Mouse (Mus musculus) hindbrain, embryonic 12.5 days (tissue): ENCODE data around the gene Fhl2. TPM values are rescaled to one million over a fixed set of nuclear protein-coding genes. Genes with fewer than 3 reads are reported as not detected.

Source experiments
- ATAC-seq: fragments of 200-750 bp; cut with Nextera tagmentation; 2 replicates; pipeline ENCODE4 v1.8.0; 2017; ENCODE audit warnings: moderate TSS enrichment; ENCODE audit not compliant: low FRiP score
- H3K27ac ChIP-seq: fragments of 300-500 bp; sonication (generic); 2 replicates; pipeline ENCODE4 v1.5.1; 2016; ENCODE audit warnings: mild to moderate bottlenecking
- H3K27me3 ChIP-seq: fragments of 300-500 bp; sonication (generic); 2 replicates; pipeline ENCODE4 v1.6.1; 2016; ENCODE audit warnings: mild to moderate bottlenecking
- H3K36me3 ChIP-seq: fragments of 300-500 bp; sonication (generic); 2 replicates; pipeline ENCODE4 v1.6.1; 2016; ENCODE audit warnings: mild to moderate bottlenecking
- H3K4me1 ChIP-seq: fragments of 300-500 bp; sonication (generic); 2 replicates; pipeline ENCODE4 v1.6.1; 2016
- H3K4me2 ChIP-seq: fragments of 300-500 bp; sonication (generic); replicated peaks from 2 replicates; pipeline ENCODE4 v1.6.1; 2016; ENCODE audit warnings: mild to moderate bottlenecking
- H3K4me3 ChIP-seq: fragments of 300-500 bp; sonication (generic); 2 replicates; pipeline ENCODE4 v1.5.1; 2016; ENCODE audit warnings: mild to moderate bottlenecking
- H3K9ac ChIP-seq: fragments of 300-500 bp; sonication (generic); 2 replicates; pipeline ENCODE4 v1.6.1; 2016; ENCODE audit warnings: mild to moderate bottlenecking, moderate library complexity
- H3K9me3 ChIP-seq: fragments of 300-500 bp; sonication (generic); replicated peaks from 2 replicates; pipeline ENCODE4 v1.6.1; 2016; ENCODE audit warnings: mild to moderate bottlenecking
- WGBS: fragments of 180-500 bp; shearing (Covaris S2); methylation state at CpG from one replicate; pipeline ENCODE4 v1.1.7; 2016; 5-methylcytosine and 5-hydroxymethylcytosine counted together
- polyA plus RNA-seq: library from polyadenylated mRNA; unstranded; fragments of >200 nt; fragmentation: Nextera tagmentation; extraction: Ambion mirVana; gene quantifications from 2 replicates; pipeline ENCODE4 v1.2.1, GENCODE M21; 2016

The Fhl2 gene
- polyA plus RNA-seq, 1 experiment from 2014 or later: 11.8 TPM

- Histone ChIP-seq H3K4me2 (peak overlapping the region; percentile 59), H3K9ac (peak overlapping the region; percentile 59), H3K9me3 (no peaks in the 10 kb centered on the region), H3K36me3 (no peaks in the 10 kb centered on the region), H3K27me3 (no peaks in the 10 kb centered on the region), H3K4me3 (peak overlapping the region; percentile 46), H3K27ac (peak overlapping the region; percentile 4; the same call in 1 of the 2 replicates), H3K4me1 (peaks cover 13% of the 10 kb centered on the region)
- peak; percentile 95 for ATAC-seq
- 5% methylated on average over 61 of the region's 61 CpGs for WGBS
These were observed 33.0 kb downstream of the Fhl2 start for GRCm38 (mm10) chr1:43163467-43164418.

- 5% methylated on average over 4 of the region's 6 CpGs for WGBS
- H3K4me1 ChIP-seq: peaks cover 13% of the 10 kb centered on the region
- no peaks in the 10 kb centered on the region for H3K27me3 ChIP-seq
- no peak overlapping the region for H3K27ac ChIP-seq
- peak overlapping the region; percentile 46 for H3K4me3 ChIP-seq
- no peaks in the 10 kb centered on the region for H3K36me3 ChIP-seq
- ATAC-seq: peak; percentile 48
- H3K4me2 ChIP-seq: peak overlapping the region; percentile 59
- peak overlapping the region; percentile 59 for H3K9ac ChIP-seq
- no peaks in the 10 kb centered on the region for H3K9me3 ChIP-seq
These were observed 33.7 kb downstream of the Fhl2 start for GRCm38 (mm10) chr1:43163084-43163466.

DNA sequence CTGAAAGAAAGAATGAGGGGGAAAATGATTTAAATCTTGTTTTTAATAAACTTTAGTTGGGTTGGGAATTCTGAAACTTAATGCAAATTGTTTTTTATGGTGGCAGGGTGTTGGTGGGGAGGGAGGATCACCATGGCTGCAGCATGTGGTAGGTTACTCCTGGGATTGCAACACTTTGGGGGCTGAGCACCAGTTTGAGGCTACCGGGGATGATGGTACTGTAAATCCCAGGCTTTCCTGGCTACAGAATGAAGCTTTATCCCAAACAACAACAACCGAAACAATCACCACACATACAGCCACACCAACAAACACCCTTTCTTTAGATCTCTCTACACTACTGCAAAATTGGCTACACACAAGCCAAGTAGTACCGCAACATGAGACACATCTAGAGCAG, 34.4 kb downstream of the Fhl2 start:
- H3K4me3 ChIP-seq: no peak overlapping the region

DNA sequence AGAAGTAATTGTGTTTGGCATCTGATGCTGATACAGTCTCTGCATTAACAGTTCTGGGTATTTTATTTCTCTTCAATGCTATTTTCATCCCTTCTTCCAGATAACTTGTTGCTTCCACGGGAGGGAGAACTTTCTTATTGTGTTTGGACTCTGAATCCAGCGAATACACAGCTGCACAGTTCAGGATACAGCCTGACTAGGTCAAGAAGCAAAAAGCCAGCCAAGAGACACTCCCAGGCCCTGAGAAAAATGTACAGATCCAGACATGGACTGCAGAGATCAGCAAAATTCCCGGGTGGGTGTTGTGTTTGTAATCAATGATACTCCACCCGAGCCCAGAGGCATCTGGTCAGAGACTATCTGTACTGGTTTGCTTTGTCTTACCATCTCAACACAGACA, 37.4 kb downstream of the Fhl2 start:
- peaks cover 13% of the 10 kb centered on the region for H3K4me1 ChIP-seq
- H3K9ac ChIP-seq: no peak overlapping the region
- no peak for ATAC-seq
- no peak overlapping the region for H3K4me2 ChIP-seq
- H3K27me3 ChIP-seq: no peaks in the 10 kb centered on the region
- 71% methylated on average over 4 of the region's 4 CpGs for WGBS
- H3K36me3 ChIP-seq: no peaks in the 10 kb centered on the region
- H3K27ac ChIP-seq: no peak overlapping the region
- no peaks in the 10 kb centered on the region for H3K9me3 ChIP-seq
- no peak overlapping the region for H3K4me3 ChIP-seq

More for the DNA sequence above, 34.4 kb downstream of the Fhl2 start:
- Histone ChIP-seq H3K36me3 (no peaks in the 10 kb centered on the region), H3K27me3 (no peaks in the 10 kb centered on the region), H3K9ac (no peak overlapping the region), H3K4me2 (peak overlapping the region; percentile 59; the same call in 1 of the 2 replicates), H3K27ac (no peak overlapping the region), H3K9me3 (no peaks in the 10 kb centered on the region), H3K4me1 (peaks cover 13% of the 10 kb centered on the region)
- whole genome bisulfite sequencing: 91% methylated on average over 3 of the region's 3 CpGs
- no peak for ATAC-seq

DNA sequence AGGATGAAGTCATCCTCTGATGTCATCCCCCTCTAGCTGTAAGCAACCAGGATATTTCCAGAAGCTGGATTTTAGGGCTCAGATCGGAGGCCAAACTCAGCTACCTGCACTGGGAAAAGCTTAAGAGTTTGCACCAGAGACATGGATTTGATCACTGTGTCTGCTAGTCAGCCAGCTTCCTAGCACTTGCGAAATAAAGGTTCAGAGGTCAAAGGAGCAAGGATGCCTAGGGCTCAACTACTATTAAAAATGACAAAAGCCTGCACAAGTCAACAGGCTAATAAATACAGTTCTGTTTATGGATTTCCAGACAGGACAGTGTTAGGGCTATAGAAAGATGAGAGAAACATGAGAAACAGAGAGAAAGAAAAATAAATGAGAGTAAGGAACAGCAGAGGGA, 38.9 kb downstream of the Fhl2 start:
- H3K27ac ChIP-seq: no peak overlapping the region
- H3K4me2 ChIP-seq: no peak overlapping the region
- H3K27me3 ChIP-seq: no peaks in the 10 kb centered on the region
- no peak overlapping the region for H3K4me3 ChIP-seq
- 89% methylated on average over 2 of the region's 2 CpGs for WGBS
- H3K9me3 ChIP-seq: no peaks in the 10 kb centered on the region
- H3K36me3 ChIP-seq: no peaks in the 10 kb centered on the region
- peaks cover 6% of the 10 kb centered on the region for H3K4me1 ChIP-seq
- ATAC-seq: no peak
- no peak overlapping the region for H3K9ac ChIP-seq

- WGBS: 80% methylated on average over 2 of the region's 2 CpGs
These were observed 42.3 kb downstream of the Fhl2 start for GRCm38 (mm10) chr1:43154491-43154890.

DNA sequence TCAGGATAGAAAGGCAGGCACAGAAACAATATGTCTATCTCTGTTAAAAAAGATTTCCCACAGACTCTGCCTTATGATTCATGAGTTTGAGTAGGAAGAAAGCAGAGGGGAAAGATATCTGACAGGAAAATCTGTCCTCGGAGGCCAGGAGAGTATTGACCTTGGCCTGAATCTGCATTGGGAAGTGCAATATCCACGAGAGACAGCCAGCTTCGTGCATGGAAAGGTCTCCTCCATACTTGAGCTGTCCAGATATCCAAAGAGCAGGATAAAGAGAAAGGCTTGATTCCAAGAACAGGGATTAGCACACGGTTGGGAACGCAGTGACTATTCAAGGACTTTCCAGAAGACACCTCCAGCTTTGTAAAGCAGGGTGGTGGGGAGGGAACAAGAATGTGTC, 43.2 kb downstream of the Fhl2 start:
- no peak overlapping the region for H3K4me3 ChIP-seq
- ATAC-seq: no peak
- H3K27ac ChIP-seq: no peak overlapping the region
- no peaks in the 10 kb centered on the region for H3K36me3 ChIP-seq
- no peaks in the 10 kb centered on the region for H3K9me3 ChIP-seq
- H3K4me1 ChIP-seq: no peaks in the 10 kb centered on the region
- no peak overlapping the region for H3K9ac ChIP-seq
- 89% methylated on average over 5 of the region's 5 CpGs for WGBS
- H3K4me2 ChIP-seq: no peak overlapping the region
- no peaks in the 10 kb centered on the region for H3K27me3 ChIP-seq

More at GRCm38 (mm10) chr1:43154491-43154890, 42.3 kb downstream of the Fhl2 start:
- Histone ChIP-seq H3K9ac (no peak overlapping the region), H3K4me2 (no peak overlapping the region), H3K27me3 (no peaks in the 10 kb centered on the region), H3K27ac (no peak overlapping the region), H3K9me3 (no peaks in the 10 kb centered on the region), H3K4me3 (no peak overlapping the region), H3K36me3 (no peaks in the 10 kb centered on the region), H3K4me1 (peaks cover 2% of the 10 kb centered on the region; the same call in 1 of the 2 replicates)
- no peak for ATAC-seq

DNA sequence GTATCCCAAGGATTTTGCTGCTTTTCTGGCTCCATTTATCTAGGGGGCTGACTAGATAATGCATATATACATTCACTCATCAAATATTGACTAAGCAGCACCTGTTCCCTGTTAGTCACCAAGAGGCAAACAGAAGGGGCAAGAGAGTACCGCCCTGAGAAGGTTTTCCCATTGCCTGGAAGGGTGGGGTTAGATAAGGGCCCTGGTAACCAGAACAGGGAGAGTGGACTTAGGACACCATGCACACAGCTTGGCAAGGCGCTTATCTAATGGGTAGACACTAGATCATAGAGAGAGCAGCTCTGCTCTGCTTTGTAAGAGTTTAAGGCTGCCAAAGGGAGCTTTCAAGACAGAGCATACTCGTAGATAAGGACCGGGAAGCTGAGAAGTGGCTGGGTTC, 44.2 kb downstream of the Fhl2 start:
- no peaks in the 10 kb centered on the region for H3K4me1 ChIP-seq
- H3K4me2 ChIP-seq: no peak overlapping the region
- H3K4me3 ChIP-seq: no peak overlapping the region
- H3K9ac ChIP-seq: no peak overlapping the region
- H3K27me3 ChIP-seq: no peaks in the 10 kb centered on the region
- no peaks in the 10 kb centered on the region for H3K9me3 ChIP-seq
- no peak overlapping the region for H3K27ac ChIP-seq
- no peak for ATAC-seq
- WGBS: 86% methylated on average over 4 of the region's 4 CpGs
- H3K36me3 ChIP-seq: no peaks in the 10 kb centered on the region

GRCm38 (mm10) chr1:43150225-43150624, 46.6 kb downstream of the Fhl2 start:
- 81% methylated on average over 3 of the region's 3 CpGs for WGBS
- no peak overlapping the region for H3K27ac ChIP-seq
- no peak for ATAC-seq

DNA sequence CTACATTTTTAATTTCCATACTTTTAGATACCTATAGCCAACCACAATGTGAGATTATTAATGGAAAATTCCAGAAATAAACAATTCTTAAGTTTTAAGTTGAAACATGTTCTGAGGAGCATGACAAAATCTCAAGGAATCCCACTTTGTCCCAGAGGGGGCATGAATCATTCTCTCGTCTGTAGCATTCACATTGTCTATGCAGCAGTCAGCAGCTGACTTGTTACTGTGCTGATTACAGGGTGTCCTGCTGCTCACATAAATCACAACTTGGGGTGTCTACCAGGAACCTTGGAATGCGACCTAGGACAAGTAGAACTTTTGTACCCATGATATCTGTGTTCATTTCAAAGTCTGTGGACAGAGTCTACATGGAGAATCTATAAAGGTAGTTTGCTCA, 49.3 kb downstream of the Fhl2 start:
- no peak overlapping the region for H3K27ac ChIP-seq
- no peak overlapping the region for H3K4me2 ChIP-seq
- ATAC-seq: no peak
- no peaks in the 10 kb centered on the region for H3K36me3 ChIP-seq
- no peak overlapping the region for H3K4me3 ChIP-seq
- H3K9ac ChIP-seq: no peak overlapping the region
- WGBS: 71% methylated on average over 2 of the region's 2 CpGs
- no peaks in the 10 kb centered on the region for H3K4me1 ChIP-seq
- H3K9me3 ChIP-seq: no peaks in the 10 kb centered on the region
- no peaks in the 10 kb centered on the region for H3K27me3 ChIP-seq

More at GRCm38 (mm10) chr1:43150225-43150624, 46.6 kb downstream of the Fhl2 start:
- no peaks in the 10 kb centered on the region for H3K4me1 ChIP-seq
- no peak overlapping the region for H3K4me2 ChIP-seq
- H3K27me3 ChIP-seq: no peaks in the 10 kb centered on the region
- no peaks in the 10 kb centered on the region for H3K36me3 ChIP-seq
- H3K9ac ChIP-seq: no peak overlapping the region
- no peak overlapping the region for H3K4me3 ChIP-seq
- no peaks in the 10 kb centered on the region for H3K9me3 ChIP-seq

DNA sequence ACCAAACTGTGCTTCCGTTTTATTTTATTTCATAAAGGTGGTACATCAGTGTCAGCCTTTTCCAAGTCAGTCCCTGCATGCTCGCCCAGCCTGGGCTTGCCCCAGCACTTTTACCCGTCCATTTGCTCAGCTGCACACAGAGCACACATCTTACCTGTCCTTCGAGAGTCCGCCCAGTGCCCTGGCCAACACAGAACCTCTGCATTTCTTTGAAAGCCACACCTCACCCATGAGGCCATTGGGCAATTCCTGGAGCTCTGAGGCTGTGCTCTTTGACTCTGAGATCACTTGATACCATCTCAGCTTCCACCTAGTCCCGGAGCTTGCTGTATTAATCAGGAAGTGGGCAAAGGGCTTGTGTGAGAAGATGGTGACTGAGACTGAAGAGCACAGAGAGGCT, 51.4 kb downstream of the Fhl2 start:
- no peak for ATAC-seq
- no peak overlapping the region for H3K4me2 ChIP-seq
- no peak overlapping the region for H3K4me3 ChIP-seq
- 84% methylated on average over 6 of the region's 6 CpGs for WGBS
- no peaks in the 10 kb centered on the region for H3K27me3 ChIP-seq
- no peaks in the 10 kb centered on the region for H3K4me1 ChIP-seq
- no peak overlapping the region for H3K27ac ChIP-seq
- H3K9me3 ChIP-seq: no peaks in the 10 kb centered on the region
- H3K36me3 ChIP-seq: no peaks in the 10 kb centered on the region
- no peak overlapping the region for H3K9ac ChIP-seq

DNA sequence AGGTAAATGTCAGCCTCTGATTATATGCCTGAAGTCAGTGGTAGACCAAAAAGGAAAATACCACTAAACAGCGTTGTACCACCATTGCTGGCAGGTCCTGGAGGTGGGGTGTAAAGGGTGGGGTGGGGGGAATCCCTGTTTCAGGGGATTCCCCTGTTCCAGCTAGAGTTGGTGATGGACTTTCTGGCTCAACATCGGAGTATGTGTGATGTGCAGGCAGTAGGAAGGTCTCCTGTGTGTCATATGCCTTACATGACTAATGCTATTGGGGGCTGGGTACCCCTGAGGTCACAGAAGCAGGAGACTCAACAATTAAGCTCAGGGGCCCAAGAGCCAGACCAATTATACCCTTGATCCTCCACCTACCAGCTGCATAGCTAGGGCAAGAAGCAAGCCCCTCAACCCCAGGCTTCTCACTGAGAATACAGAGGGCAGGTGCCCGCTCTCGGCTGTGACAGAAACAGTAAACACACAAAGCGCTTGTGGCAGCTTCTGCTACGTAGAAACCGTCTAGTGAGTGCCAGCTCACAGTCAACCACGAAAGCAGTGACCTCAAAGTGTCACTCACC, 52.4 kb downstream of the Fhl2 start:
- Histone ChIP-seq H3K9ac (no peak overlapping the region), H3K4me1 (no peaks in the 10 kb centered on the region), H3K36me3 (no peaks in the 10 kb centered on the region), H3K4me2 (no peak overlapping the region), H3K27me3 (no peaks in the 10 kb centered on the region), H3K9me3 (no peaks in the 10 kb centered on the region), H3K4me3 (no peak overlapping the region), H3K27ac (no peak overlapping the region)
- ATAC-seq: no peak
- WGBS: 80% methylated on average over 8 of the region's 8 CpGs
